Mouse (Mus musculus) adrenal gland, adult 18-20 months (tissue): ENCODE data around the gene Mpz. TPM values are rescaled to one million over a fixed set of nuclear protein-coding genes. Genes with fewer than 3 reads are reported as not detected.
"Not testable (repeated sequence)": the region's sequence is repeated elsewhere in the genome, so short reads cannot be mapped to it uniquely, and the experiment has no call there.

Source experiments
- DNase-seq, 2 experiments: peaks; one replicate each; pipeline ENCODE4 v3.0.0; 2021 to 2022; ENCODE audit warnings: low spot score in 2 of 2
- total RNA-seq, 2 experiments: library from RNA; stranded (reverse); gene quantifications; 1 replicate in 1 of 2; 2 replicates in 1 of 2; pipeline ENCODE4 v1.2.3; 2021

Mpz gene
- total RNA-seq, 2 experiments from 2014 or later: 0.73 to 1.2 TPM

GRCm38 (mm10) chr1:171124398-171124797 is 26.1 kb upstream of the Mpz start:
- no peak for DNase-seq

DNA sequence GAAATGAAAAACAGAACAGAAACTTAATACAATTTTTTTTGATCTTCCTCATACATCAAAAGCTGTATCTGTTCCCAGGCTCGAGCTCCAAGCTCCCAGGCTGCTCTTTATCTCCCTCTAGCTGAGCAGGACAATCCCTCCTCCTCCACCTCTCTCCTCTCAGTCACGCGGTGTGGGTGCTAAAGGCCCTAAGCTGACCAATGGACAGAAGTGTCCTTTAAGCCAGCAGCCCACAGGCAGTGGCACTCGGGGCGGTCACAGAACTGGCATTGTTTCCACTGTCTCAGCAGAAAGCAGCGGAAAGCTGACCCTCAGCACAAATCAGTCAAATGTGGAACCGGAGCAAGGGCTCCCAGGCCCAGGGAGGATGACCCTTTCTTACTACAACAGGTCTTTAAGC is 21.3 kb upstream of the Mpz start:
- no peak for DNase-seq

DNA sequence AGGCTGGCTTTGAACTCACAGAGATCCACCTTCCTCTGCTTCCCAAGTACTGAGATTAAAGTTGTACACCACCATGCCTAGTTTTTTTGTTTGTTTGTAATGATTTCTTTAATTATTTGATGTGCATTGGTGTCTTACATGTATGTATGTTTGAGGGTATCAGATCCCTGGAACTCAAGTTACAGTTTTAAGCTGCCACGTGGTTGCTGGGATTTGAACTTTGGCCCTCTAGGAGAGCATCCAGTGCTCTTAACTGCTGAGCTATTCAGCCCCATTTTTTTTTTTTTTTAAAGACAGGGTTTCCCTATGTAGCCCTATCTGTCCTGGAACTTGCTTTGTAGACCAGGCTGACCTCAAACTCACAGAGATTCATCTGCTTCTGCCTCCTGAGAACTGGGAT is 19.5 kb upstream of the Mpz start:
- no peak for DNase-seq

- DNase-seq: no peak
Observed at GRCm38 (mm10) chr1:171135600-171135999, 14.9 kb upstream of the Mpz start.

GRCm38 (mm10) chr1:171137486-171138155 is 12.9 kb upstream of the Mpz start:
- not testable (repeated sequence) for DNase-seq

DNA sequence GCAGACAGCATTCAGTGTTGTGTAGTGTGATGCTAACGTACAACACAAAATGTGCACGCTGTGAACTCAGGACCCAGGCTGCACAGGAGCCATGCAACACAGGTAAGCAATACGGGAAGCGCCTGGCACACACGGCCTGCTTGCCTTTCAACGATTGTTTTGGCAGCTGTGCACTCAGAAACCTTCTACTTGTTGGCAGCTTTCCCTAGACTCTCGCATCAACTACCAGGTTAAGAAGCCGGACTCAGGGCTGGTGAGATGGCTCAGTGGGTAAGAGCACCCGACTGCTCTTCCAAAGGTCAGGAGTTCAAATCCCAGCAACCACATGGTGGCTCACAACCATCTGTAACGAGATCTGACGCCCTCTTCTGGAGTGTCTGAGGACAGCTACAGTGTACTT is 7.5 kb upstream of the Mpz start:
- DNase-seq: not testable (repeated sequence)

DNA sequence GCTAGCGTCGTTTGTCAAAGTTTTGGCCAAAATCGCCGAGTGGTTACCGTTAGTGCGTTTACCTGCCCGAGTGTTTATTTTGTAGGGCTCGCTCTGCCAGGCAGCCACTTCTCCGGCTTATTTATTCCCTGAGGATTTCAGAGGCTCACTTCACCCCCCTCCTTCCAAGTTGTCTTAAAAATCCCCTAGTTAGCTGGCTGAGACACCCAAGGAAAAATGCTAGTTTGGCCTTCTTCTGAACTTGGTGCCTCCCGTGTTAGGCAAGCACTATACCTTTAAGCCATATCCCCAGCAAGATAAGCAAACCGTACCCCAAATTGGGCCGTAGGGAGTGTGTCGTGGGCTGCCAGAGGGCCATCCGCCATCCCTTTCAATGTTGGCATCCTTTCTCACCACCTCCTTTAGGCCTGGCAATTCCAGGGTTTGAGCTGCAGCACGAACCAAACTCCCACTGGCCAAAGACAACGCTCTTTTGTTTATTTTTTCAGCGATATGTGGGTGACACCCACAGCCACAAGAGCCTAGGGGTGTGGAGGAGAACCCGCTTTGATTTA is 404 bp downstream of the Mpz start:
- DNase-seq: peak in 1 of 2 experiments; percentile 15

- DNase-seq: no peak
Observed at GRCm38 (mm10) chr1:171151966-171152365, 1.5 kb downstream of the Mpz start.

- no peak for DNase-seq
Observed at GRCm38 (mm10) chr1:171156644-171157043, 6.1 kb downstream of the Mpz start.

DNA sequence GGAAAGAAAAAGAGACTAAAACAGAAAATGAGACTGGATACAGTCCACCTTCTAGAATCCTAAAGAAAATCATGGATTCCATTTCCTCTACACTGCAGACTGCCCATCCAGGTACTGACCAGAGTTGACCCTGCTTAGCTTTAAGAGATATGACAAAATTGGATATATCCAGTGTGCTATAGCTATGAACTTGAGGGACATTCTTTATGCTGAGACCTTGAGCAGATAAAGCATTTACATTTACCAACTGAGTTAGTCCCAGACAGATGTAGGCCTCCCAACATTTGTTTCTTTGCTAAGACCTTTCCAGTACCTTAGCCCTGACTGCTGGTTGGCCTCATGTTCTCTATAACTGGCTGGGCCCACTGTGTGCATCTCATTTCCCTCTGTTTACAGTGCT is 7.5 kb downstream of the Mpz start:
- DNase-seq: no peak

- no peak for DNase-seq
Observed at GRCm38 (mm10) chr1:171159485-171159975, 9.0 kb downstream of the Mpz start.

DNA sequence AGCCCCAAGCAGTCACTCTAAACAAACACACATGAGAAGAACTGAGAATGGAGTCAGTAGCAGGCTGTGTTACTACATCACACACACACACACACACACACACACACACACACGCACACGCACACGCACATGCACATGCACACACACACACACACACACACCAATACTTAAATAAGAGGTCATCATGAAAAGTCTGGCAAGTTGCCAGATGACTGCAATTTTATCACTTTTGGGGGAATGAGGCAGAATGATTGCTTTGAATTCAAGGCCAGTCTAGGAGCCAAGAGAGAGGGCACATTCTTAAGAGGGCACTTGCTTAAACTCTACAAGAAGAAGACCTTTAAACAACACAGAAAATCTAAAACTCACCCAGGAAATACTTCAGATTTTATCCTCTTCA is 12.0 kb downstream of the Mpz start:
- no peak for DNase-seq

GRCm38 (mm10) chr1:171164258-171164657 is 13.7 kb downstream of the Mpz start:
- no peak for DNase-seq

DNA sequence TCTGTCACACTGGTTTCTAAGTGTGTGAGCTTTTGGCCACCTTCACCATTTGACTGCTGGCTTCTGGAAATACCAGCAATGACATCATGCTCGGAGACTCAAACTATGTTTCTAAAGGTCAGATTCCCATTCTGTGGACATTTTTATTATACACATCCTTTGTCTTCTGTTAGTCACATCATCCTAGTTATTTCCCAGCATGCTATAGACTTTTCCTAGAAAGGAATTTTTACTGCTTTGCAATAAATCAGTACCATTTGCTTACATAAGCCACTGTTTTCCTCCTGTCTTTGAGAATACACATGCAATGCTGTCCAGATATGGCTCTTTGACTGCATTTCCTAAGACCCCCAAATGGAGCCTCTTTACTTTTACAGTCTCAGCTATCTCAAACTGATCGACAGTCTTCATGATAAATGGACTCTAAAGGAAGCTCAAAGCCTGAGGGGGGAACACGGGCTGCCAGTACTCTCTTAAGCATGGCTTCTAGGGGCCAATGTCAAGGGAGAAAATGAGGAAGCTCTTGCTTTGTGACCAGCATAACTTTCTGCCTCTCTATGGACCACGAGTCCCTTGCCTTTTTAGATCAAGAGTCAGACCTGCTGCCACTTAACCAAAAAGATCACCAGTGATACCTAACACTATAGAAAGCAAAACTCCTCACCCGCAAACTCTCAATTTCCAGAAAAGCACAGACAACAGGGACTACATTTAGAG is 15.3 kb downstream of the Mpz start:
- DNase-seq: no peak

DNA sequence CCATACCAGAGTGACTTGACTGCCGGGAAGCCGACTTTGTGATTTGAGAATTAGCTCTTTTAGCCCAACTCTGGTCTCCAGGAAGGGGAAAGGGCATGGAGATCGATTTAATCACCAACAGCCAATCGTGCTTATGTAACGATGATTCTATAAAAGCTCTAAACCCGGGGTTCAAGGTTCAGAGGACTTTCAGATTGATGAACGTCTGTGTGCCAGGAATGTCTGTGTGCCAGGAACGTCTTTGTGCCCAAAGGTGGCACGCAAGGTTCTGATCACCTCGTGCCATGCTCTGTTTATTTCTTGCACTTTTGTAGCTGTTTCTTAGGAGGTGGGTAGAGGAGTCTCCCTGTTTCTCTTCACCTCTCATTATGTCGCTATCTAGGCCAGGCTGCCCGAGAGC is 18.4 kb downstream of the Mpz start:
- DNase-seq: no peak

GRCm38 (mm10) chr1:171169913-171170312 is 19.4 kb downstream of the Mpz start:
- no peak for DNase-seq

GRCm38 (mm10) chr1:171171138-171171537 is 20.6 kb downstream of the Mpz start:
- no peak for DNase-seq

DNA sequence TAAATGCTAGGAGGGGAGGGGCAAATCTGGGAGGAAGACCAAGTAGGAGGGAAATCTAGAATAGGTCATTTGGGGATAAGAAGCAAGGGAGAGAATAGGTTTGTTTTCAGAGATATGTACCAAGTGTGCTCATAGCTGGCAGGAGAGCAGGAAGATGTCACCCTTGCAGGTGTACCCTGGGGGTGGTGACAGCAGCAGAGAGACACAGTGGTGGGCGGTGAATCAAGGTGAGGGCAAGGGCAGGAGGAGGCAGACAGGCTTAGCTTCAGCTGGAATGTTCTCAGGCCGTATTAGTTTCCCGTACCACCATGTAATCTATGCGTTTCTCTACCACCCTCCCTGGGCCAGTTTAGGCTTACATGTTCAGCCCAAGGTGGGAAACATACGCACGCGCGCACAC is 22.3 kb downstream of the Mpz start:
- DNase-seq: no peak

- DNase-seq: no peak
Observed at GRCm38 (mm10) chr1:171179487-171180171, 29.1 kb downstream of the Mpz start.

DNA sequence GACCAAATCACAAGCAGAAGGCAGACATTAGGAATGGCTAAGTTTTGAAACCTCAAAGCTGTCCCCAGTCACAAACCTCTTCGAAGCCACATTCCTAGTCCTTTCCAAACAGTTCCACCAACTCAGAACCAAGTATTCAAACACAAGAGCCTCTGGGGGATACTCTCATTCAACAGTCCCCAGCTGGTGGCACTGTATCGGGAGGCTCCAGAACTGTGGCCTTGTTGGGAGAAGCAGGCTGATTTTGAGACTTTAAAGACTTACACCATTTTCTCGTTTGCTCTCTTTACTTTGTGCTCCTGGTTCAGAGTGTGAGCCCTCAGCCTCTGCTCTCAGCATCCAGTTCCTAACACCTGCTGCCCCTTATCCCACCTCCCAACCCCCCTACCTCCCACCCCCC is 32.5 kb downstream of the Mpz start:
- no peak for DNase-seq

- DNase-seq: no peak
Observed at GRCm38 (mm10) chr1:171183620-171184019, 33.1 kb downstream of the Mpz start.

DNA sequence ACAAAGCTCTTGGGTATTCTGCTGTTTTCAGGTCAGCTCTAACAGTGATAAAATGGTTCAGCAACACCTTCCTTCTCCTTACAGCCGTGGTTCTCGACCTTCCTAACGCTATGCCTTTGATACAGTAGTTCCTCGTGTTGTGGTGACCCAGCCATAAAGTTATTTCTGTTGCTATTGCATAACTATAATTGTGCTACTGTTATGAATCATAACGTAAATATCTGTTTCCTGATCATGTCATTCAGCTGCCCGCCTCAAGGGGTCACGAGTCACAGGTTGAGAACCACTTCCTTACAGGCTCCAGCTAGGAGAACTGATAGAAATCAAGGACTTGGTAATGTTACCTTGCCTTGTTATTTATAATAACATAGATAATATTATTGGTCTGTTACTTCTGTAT is 33.8 kb downstream of the Mpz start:
- DNase-seq: no peak
